Mouse (Mus musculus) liver, postnatal 0 days (tissue): ENCODE data around the gene Casp8. TPM values are rescaled to one million over a fixed set of nuclear protein-coding genes. Genes with fewer than 3 reads are reported as not detected.
A peak's percentile ranks its signal among the peaks of the same experiment; 100 is the strongest.
"Not testable (repeated sequence)": the region's sequence is repeated elsewhere in the genome, so short reads cannot be mapped to it uniquely, and the experiment has no call there.

ENCODE experiments used
- ATAC-seq: fragments of 200-750 bp; cut with Nextera tagmentation; 2 replicates; pipeline ENCODE4 v1.8.0; 2017; ENCODE audit warnings: mild to moderate bottlenecking, moderate library complexity
- DNase-seq: peaks from one replicate; pipeline ENCODE4 v3.0.0-alpha.2; 2016
- H3K27ac ChIP-seq: fragments of 300-500 bp; sonication (generic); 2 replicates; pipeline ENCODE4 v1.5.1; 2014; ENCODE audit warnings: antibody characterized with exemption, moderate library complexity, mild to moderate bottlenecking, low read depth
- H3K27me3 ChIP-seq: fragments of 300-500 bp; sonication (generic); 2 replicates; pipeline ENCODE4 v1.6.1; 2014; ENCODE audit warnings: low read length, control low read depth, mixed read lengths; ENCODE audit not compliant: insufficient read depth
- H3K36me3 ChIP-seq: fragments of 300-500 bp; sonication (generic); replicated peaks from 2 replicates; pipeline ENCODE4 v1.6.1; 2014; ENCODE audit warnings: mild to moderate bottlenecking, control low read depth, low read length, moderate library complexity, mixed read lengths; ENCODE audit not compliant: insufficient read depth
- H3K4me1 ChIP-seq: fragments of 300-500 bp; sonication (generic); 2 replicates; pipeline ENCODE4 v1.6.1; 2014; ENCODE audit warnings: antibody characterized with exemption, mild to moderate bottlenecking, control low read depth; ENCODE audit not compliant: insufficient read depth
- H3K4me2 ChIP-seq: fragments of 300-500 bp; sonication (generic); 2 replicates; pipeline ENCODE4 v1.6.1; 2014; ENCODE audit warnings: low read depth, mild to moderate bottlenecking, low read length, moderate library complexity, mixed read lengths
- H3K4me3 ChIP-seq: fragments of 300-500 bp; sonication (generic); 2 replicates; pipeline ENCODE4 v1.5.1; 2014; ENCODE audit warnings: low read depth, low read length
- H3K9ac ChIP-seq: fragments of 300-500 bp; sonication (generic); replicated peaks from 2 replicates; pipeline ENCODE4 v1.6.1; 2014; ENCODE audit warnings: mild to moderate bottlenecking, moderate library complexity
- H3K9me3 ChIP-seq: fragments of 300-500 bp; sonication (generic); 2 replicates; pipeline ENCODE4 v1.6.1; 2016; ENCODE audit warnings: mild to moderate bottlenecking, control low read depth, low read length, mixed read lengths
- CTCF ChIP-seq: sonication (generic); IDR thresholded peaks from 2 replicates; pipeline ENCODE4 v1.5.1; 2016; ENCODE audit warnings: antibody characterized with exemption, low read depth
- EP300 ChIP-seq: IDR thresholded peaks from 2 replicates; pipeline ENCODE4 v1.6.1; 2016; ENCODE audit warnings: antibody characterized with exemption, low read depth, mild to moderate bottlenecking
- WGBS: fragments of 180-500 bp; shearing (Covaris S2); extraction: QIAGEN DNeasy Blood & Tissue Kit; methylation state at CpG from one replicate; pipeline ENCODE4 v1.1.7; 2014; ENCODE audit not compliant: insufficient replicate concordance; 5-methylcytosine and 5-hydroxymethylcytosine counted together
- polyA plus RNA-seq: library from polyadenylated mRNA; unstranded; fragments of >200 nt; fragmentation: Nextera tagmentation; extraction: Ambion mirVana; gene quantifications from 2 replicates; pipeline ENCODE4 v1.2.1, GENCODE M21; 2015

The Casp8 gene
- polyA plus RNA-seq: 21.6 and 21.8 TPM in 2 replicates

DNA sequence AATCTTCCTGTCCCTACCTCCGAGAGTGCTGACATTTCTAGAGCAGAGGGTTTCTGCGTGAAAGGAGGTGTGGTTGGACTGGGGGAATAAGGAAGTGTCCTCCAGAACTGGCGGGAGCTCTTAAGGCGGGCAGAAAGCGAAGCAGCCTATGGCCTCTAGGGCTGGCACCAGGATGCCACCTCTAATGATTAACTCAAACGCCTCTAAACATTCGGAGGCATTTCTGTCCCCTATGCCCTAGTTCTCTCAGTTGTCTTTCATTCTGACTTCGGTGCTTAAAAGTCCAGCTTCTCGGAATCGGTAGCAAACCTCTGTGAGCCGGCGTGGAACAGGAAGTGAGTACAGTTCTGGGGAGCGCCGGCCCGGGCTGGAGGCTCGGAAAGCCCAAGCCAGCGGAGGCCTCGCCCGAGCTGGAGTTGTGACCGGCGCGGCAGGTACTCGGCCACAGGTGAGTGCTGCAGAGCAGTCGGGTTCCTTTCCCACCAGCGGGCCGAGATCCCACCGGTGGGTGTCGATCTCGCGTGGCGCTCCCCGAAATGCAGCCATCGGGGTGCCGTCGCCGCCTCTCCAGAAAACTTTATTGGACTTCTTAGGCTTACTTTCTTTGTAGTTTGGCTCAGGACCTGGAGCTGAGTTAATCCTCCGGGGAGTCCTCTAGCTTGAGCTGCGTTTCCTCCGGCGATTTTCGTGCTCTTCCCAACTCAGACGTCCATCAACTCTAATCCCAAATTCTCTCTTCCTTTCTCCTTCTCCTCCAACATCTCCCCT lies at the start of gene Casp8:
Gene Casp8, plus strand, starts transcription at position 84 of the 768 bp plus-strand sequence.
- H3K27ac ChIP-seq: peak within 1 kb of the TSS; percentile 90
- DNase-seq (peak; percentile 77), ATAC-seq (peak; percentile 92)
- H3K9me3 ChIP-seq: peaks cover 2% of the 10 kb centered on the region; the same call in 1 of the 2 replicates
- peaks cover 14% of the 10 kb centered on the region for H3K4me1 ChIP-seq
- peak within 1 kb of the TSS; percentile 78 for H3K4me3 ChIP-seq
- WGBS: under 1% methylated on average over 42 of the region's 42 CpGs
- no peaks in the 10 kb centered on the region for H3K27me3 ChIP-seq
- H3K4me2 ChIP-seq: peak within 1 kb of the TSS; percentile 83
- peak; percentile 46; the same call in 1 of the 2 replicates for TF ChIP-seq EP300
- peak; percentile 35 for TF ChIP-seq CTCF
- peaks cover 5% of the 10 kb centered on the region; the same call in 1 of the 2 replicates for H3K36me3 ChIP-seq
- H3K9ac ChIP-seq: peak within 1 kb of the TSS; percentile 85

DNA sequence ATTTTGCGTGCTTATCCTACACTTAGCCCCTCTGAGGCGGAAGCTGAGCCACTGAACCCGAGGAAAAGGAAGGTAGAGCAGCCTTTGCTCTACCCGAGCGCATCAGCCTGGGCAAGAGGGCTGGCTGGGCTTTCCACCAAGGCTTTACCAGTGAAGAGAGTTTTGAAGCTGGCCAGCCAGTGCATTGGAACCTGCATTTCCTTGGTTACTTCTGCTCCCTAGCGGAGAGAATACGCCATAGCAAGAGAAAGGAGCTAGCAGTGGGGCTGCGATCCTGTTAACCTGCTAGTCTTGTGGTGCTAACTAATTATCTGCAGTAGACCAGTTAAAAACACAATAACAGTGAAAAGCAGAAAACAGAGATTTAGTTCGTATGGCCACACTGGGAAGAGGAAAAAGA lies 48.3 kb upstream of the Casp8 start:
- H3K36me3 ChIP-seq: peaks cover 60% of the 10 kb centered on the region
- no peak overlapping the region for H3K27ac ChIP-seq
- no peak for TF ChIP-seq EP300
- peak; percentile 60 for TF ChIP-seq CTCF
- no peak for ATAC-seq
- H3K9me3 ChIP-seq: no peaks in the 10 kb centered on the region
- no peak for DNase-seq
- H3K4me3 ChIP-seq: no peak overlapping the region
- 0 out of 2 replicates have a peak, but pooled peaks cover 6% of the 10 kb centered on the region for H3K4me1 ChIP-seq
- 78% methylated on average over 9 of the region's 9 CpGs for WGBS
- no peak overlapping the region for H3K9ac ChIP-seq
- no peaks in the 10 kb centered on the region for H3K27me3 ChIP-seq
- H3K4me2 ChIP-seq: no peak overlapping the region

DNA sequence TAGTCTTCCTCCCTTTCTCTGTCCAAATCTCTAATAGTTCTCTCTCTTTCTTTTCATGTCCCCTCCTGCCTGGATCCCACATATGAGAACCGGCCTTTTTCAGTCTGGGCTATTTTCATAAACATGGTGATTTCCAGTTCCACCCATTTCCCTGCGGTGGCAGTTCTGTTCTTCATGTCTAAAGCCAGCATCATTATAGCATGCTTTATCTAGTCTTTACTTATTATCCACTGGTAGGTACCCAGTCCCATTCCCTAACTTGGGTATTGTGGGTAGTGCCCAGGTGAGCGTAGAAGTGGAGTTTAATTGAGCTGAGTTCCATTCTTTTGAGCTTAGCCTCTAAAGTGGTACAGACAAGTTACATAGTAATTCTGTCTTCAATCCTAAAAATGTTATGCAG lies 35.7 kb upstream of the Casp8 start:
- DNase-seq (no peak), ATAC-seq (no peak)
- no peak overlapping the region for H3K4me3 ChIP-seq
- 84% methylated on average over 3 of the region's 3 CpGs for WGBS
- no peaks in the 10 kb centered on the region for H3K4me1 ChIP-seq
- H3K36me3 ChIP-seq: peaks cover 34% of the 10 kb centered on the region
- no peaks in the 10 kb centered on the region for H3K27me3 ChIP-seq
- no peak overlapping the region for H3K27ac ChIP-seq
- no peak overlapping the region for H3K9ac ChIP-seq
- no peak overlapping the region for H3K4me2 ChIP-seq
- H3K9me3 ChIP-seq: no peaks in the 10 kb centered on the region
- TF ChIP-seq CTCF: no peak
- no peak for TF ChIP-seq EP300

GRCm38 (mm10) chr1:58760581-58760980 lies 34.6 kb upstream of the Casp8 start:
- H3K36me3 ChIP-seq: peaks cover 26% of the 10 kb centered on the region
- H3K9me3 ChIP-seq: no peaks in the 10 kb centered on the region
- no peak overlapping the region for H3K4me3 ChIP-seq
- H3K27ac ChIP-seq: no peak overlapping the region
- 46% methylated on average over 1 of the region's 1 CpGs for WGBS
- no peaks in the 10 kb centered on the region for H3K4me1 ChIP-seq
- no peaks in the 10 kb centered on the region for H3K27me3 ChIP-seq
- DNase-seq (no peak), ATAC-seq (no peak)
- H3K9ac ChIP-seq: no peak overlapping the region
- H3K4me2 ChIP-seq: no peak overlapping the region
- no peak for TF ChIP-seq CTCF
- TF ChIP-seq EP300: no peak

- H3K4me2 ChIP-seq, H3K27me3 ChIP-seq, H3K27ac ChIP-seq, H3K4me1 ChIP-seq, H3K4me3 ChIP-seq, H3K9me3 ChIP-seq, H3K9ac ChIP-seq: not testable (repeated sequence)
- WGBS: 72% methylated on average over 5 of the region's 5 CpGs
- ATAC-seq: peak; percentile 53; the same call in 1 of the 2 replicates
- TF ChIP-seq CTCF: peak; percentile 66
- peaks cover 18% of the 10 kb centered on the region for H3K36me3 ChIP-seq
- DNase-seq: peak; percentile 37
Measured at GRCm38 (mm10) chr1:58761391-58762275, 33.5 kb upstream of the Casp8 start.

GRCm38 (mm10) chr1:58762576-58762975 lies 32.6 kb upstream of the Casp8 start:
- H3K4me2 ChIP-seq: no peak overlapping the region
- no peak for ATAC-seq
- WGBS: 77% methylated on average over 5 of the region's 5 CpGs
- DNase-seq: no peak
- no peaks in the 10 kb centered on the region for H3K27me3 ChIP-seq
- H3K9me3 ChIP-seq: no peaks in the 10 kb centered on the region
- TF ChIP-seq CTCF (no peak), EP300 (no peak)
- no peak overlapping the region for H3K9ac ChIP-seq
- no peak overlapping the region for H3K4me3 ChIP-seq
- H3K27ac ChIP-seq: no peak overlapping the region
- no peaks in the 10 kb centered on the region for H3K4me1 ChIP-seq
- H3K36me3 ChIP-seq: peaks cover 15% of the 10 kb centered on the region

GRCm38 (mm10) chr1:58766446-58766845 lies 28.7 kb upstream of the Casp8 start:
- not testable (repeated sequence) for H3K4me3 ChIP-seq, ATAC-seq, H3K9me3 ChIP-seq, H3K9ac ChIP-seq, DNase-seq, H3K27ac ChIP-seq, H3K27me3 ChIP-seq, H3K4me1 ChIP-seq, H3K4me2 ChIP-seq, H3K36me3 ChIP-seq
- WGBS: 74% methylated on average over 4 of the region's 4 CpGs
